Mouse (Mus musculus) heart, adult 2 months (tissue): ENCODE measurements around the gene Aoc3.

ENCODE experiments used
- CTCF ChIP-seq: fragments of 200-600 bp; IDR thresholded peaks from 2 replicates; pipeline ENCODE4 v1.8.1; 2022; ENCODE audit warnings: antibody characterized with exemption, mild to moderate bottlenecking, moderate library complexity
- EP300 ChIP-seq: fragments of 200-500 bp; IDR thresholded peaks from 2 replicates; pipeline ENCODE4 v1.6.1; 2011; ENCODE audit warnings: low read depth, low read length, control low read depth; ENCODE audit not compliant: insufficient read depth
- POLR2A ChIP-seq: fragments of 200-500 bp; IDR thresholded peaks from 2 replicates; pipeline ENCODE4 v1.6.1; 2011; ENCODE audit warnings: mild to moderate bottlenecking, low read depth, low read length, control low read depth; ENCODE audit not compliant: insufficient read depth

- TF ChIP-seq POLR2A = no peak
- TF ChIP-seq CTCF = no peak
- no peak for TF ChIP-seq EP300
These were observed 25.5 kb downstream of the Aoc3 start for GRCm38 (mm10) chr11:101355916-101356315.
